ENCODE assay signal across 28 mouse cellular contexts in the genomic region with DNA sequence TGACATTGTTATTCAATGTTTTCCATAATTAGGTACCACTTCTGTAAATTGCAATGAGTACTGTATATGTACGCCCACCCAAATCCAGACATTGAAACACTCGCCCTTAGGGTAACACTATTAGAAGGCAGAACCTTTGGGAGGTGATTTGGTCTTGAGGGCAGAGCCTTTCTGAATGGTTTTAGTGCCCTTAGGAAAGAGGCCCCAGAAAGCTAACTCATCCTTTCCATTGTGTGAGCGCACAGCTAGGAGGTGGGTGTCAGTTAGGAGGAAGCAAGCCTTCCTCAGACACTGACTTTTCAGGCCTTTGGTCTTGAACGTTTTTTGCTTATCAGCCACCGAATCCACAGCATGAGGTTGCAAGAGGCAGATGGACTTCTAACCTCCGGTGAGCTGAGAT. TPM values are rescaled to one million over a fixed set of nuclear protein-coding genes. Genes with fewer than 3 reads are reported as not detected.
"Had no signal": no experiment of that assay in that cellular context is flagged by ENCODE, and none has a peak within 500 bp of the region (broad histone marks: within the 10 kb centered on the region; RNA-seq: fewer than 3 reads in every experiment).

No protein-coding gene starts in this region.

- H3K36me3 ChIP-seq: embryonic facial prominence, embryonic 10.5 days; embryonic facial prominence, embryonic 12.5 days; embryonic facial prominence, embryonic 13.5 days; embryonic facial prominence, embryonic 15.5 days; forebrain, embryonic 10.5 days; forebrain, embryonic 12.5 days; forebrain, embryonic 15.5 days had no signal

- H3K4me3 ChIP-seq: embryonic facial prominence, embryonic 10.5 days; embryonic facial prominence, embryonic 12.5 days; embryonic facial prominence, embryonic 13.5 days; embryonic facial prominence, embryonic 15.5 days; erythroblast, embryonic 14.5 days; forebrain, embryonic 10.5 days; forebrain, embryonic 12.5 days; forebrain, embryonic 13.5 days; forebrain, embryonic 15.5 days; gastrocnemius, adult 2 months; heart, adult 2 months had no signal

- H3K27ac ChIP-seq: embryonic facial prominence, embryonic 10.5 days; embryonic facial prominence, embryonic 12.5 days; embryonic facial prominence, embryonic 13.5 days; embryonic facial prominence, embryonic 15.5 days; forebrain, embryonic 10.5 days; forebrain, embryonic 12.5 days; forebrain, embryonic 13.5 days; forebrain, embryonic 15.5 days; gastrocnemius, adult 2 months; heart, adult 2 months had no signal

- H3K4me2 ChIP-seq: embryonic facial prominence, embryonic 12.5 days; embryonic facial prominence, embryonic 13.5 days; embryonic facial prominence, embryonic 15.5 days; forebrain, embryonic 12.5 days; forebrain, embryonic 13.5 days; forebrain, embryonic 15.5 days had no signal

- H3K9me3 ChIP-seq: embryonic facial prominence, embryonic 10.5 days; embryonic facial prominence, embryonic 12.5 days; embryonic facial prominence, embryonic 13.5 days; embryonic facial prominence, embryonic 15.5 days; forebrain, embryonic 10.5 days; forebrain, embryonic 12.5 days; forebrain, embryonic 13.5 days; forebrain, embryonic 15.5 days had no signal

- DNase-seq: cerebellum, adult 9-10 months; cerebellum, adult 9-11 months; cerebellum, postnatal 10 days; cerebellum, postnatal 14 days; cerebellum, postnatal 25 days; cerebellum, postnatal 36 days; embryo, embryonic 11 days; forebrain, postnatal 0 days; gastrocnemius, adult 2 months; gastrocnemius, postnatal 10 days; gastrocnemius, postnatal 14 days; gastrocnemius, postnatal 25 days; gastrocnemius, postnatal 36 days; heart, adult 11 months; heart, adult 18-20 months; heart, adult 2 months had no signal

- ATAC-seq: forebrain, embryonic 13.5 days; forebrain, embryonic 14.5 days; forebrain, embryonic 15.5 days; forebrain, embryonic 16.5 days; forebrain, postnatal 0 days had no signal

- H3K9ac ChIP-seq: embryonic facial prominence, embryonic 12.5 days; embryonic facial prominence, embryonic 13.5 days; embryonic facial prominence, embryonic 15.5 days; forebrain, embryonic 12.5 days; forebrain, embryonic 13.5 days; forebrain, embryonic 15.5 days; forebrain, postnatal 0 days had no signal

- H3K4me1 ChIP-seq: embryonic facial prominence, embryonic 12.5 days had no signal

- H3K27me3 ChIP-seq: forebrain, embryonic 13.5 days had no signal

RNA-seq across cellular contexts. Expression of a gene that starts 29.5 kb away (rescaled TPM):
- total RNA-seq: common myeloid progenitor, adult 5-6 weeks; gastrocnemius, adult 2 months had no signal
- polyA plus RNA-seq: erythroblast, embryonic 14.5 days had no signal
